Comparison of ENCODE assay signal across 26 mouse cellular contexts in the genomic region with DNA sequence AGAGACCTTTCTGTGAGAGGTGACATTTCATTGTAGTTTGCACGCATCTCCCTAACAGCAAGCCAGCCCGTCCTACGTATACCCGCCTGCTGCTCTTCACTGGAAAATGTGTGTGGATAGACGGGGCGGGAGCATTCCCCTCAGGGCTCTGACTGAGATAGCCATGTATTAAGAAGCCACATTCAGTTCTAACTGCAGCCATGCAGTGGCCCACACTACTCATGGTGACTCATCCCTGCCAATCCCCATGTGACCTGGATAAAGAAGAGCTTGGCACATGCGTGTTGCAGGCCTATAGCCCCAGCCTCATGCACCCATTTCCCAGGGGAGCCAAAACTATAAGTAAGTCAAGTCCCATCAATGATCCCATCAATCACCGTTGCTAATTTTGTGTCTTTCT. TPM values are rescaled to one million over a fixed set of nuclear protein-coding genes. Genes with fewer than 3 reads are reported as not detected.
DNase-seq lines count a peak whose midpoint lies in the region; ATAC-seq lines count a peak whose summit lies in the region.
"Had no signal": no experiment of that assay in that cellular context is flagged by ENCODE, and none has a peak within 500 bp of the region (broad histone marks: within the 10 kb centered on the region; RNA-seq: fewer than 3 reads in every experiment).

No protein-coding gene starts in this region.

- no peak for ATAC-seq in forebrain, embryonic 15.5 days (replicated peaks)
- ATAC-seq in forebrain, embryonic 14.5 days: no peak
- ATAC-seq: CD4-positive, CD25-positive, alpha-beta regulatory T cell, adult 4 months; forebrain, embryonic 13.5 days; hindbrain, postnatal 0 days; intestine, embryonic 15.5 days; midbrain, embryonic 13.5 days had no signal

- DNase-seq in 3134 (ENCODE audit: extremely low read depth, insufficient read length, low spot score): peak; percentile 59
- DNase-seq in 3T3-L1 (ENCODE audit: low read depth, low spot score): peak; percentile 72
- peak; percentile 19 for DNase-seq in R1 (ENCODE audit: low read depth, low spot score)
- peak; percentile 22 for DNase-seq in adrenal gland, postnatal 14 days
- DNase-seq in forebrain, embryonic 14.5 days (ENCODE audit: low spot score): no peak
- DNase-seq in MN1 (ENCODE audit: low spot score): no peak
- no peak for DNase-seq in right cerebral cortex, postnatal 14 days
- DNase-seq: cerebellum, adult 18-20 months; cerebellum, postnatal 25 days; gastrocnemius, adult 2 months; gastrocnemius, postnatal 36 days; heart, adult 18-20 months; heart, postnatal 36 days; kidney, adult 8-10 months; kidney, postnatal 14 days; liver; lung, postnatal 36 days had no signal

- no peaks in the 10 kb centered on the region for H3K27me3 ChIP-seq in forebrain, embryonic 15.5 days
- no peaks in the 10 kb centered on the region for H3K27me3 ChIP-seq in forebrain, embryonic 14.5 days (replicated peaks; ENCODE audit: control insufficient read depth, insufficient read depth, low read length)
- H3K27me3 ChIP-seq: forebrain, embryonic 13.5 days; hindbrain, embryonic 12.5 days; intestine, embryonic 15.5 days; lung, embryonic 15.5 days; midbrain, embryonic 13.5 days had no signal

- H3K27ac ChIP-seq in forebrain, embryonic 15.5 days (replicated peaks): no peak overlapping the region
- H3K27ac ChIP-seq in forebrain, embryonic 14.5 days (ENCODE audit: low read depth, low read length): no peak overlapping the region
- H3K27ac ChIP-seq: forebrain, embryonic 13.5 days; gastrocnemius, adult 2 months; hindbrain, embryonic 12.5 days; hindbrain, postnatal 0 days; intestine, embryonic 15.5 days; lung, embryonic 15.5 days; midbrain, embryonic 13.5 days had no signal

- peaks cover 15% of the 10 kb centered on the region for H3K4me1 ChIP-seq in forebrain, embryonic 15.5 days
- H3K4me1 ChIP-seq in forebrain, embryonic 14.5 days (ENCODE audit: control insufficient read depth, insufficient read depth, low read length): peaks cover 4% of the 10 kb centered on the region; the same call in 1 of the 2 replicates

- no peaks in the 10 kb centered on the region for H3K36me3 ChIP-seq in forebrain, embryonic 15.5 days
- H3K36me3 ChIP-seq in forebrain, embryonic 14.5 days (ENCODE audit: control insufficient read depth, insufficient read depth, low read length): no peaks in the 10 kb centered on the region
- H3K36me3 ChIP-seq: hindbrain, embryonic 12.5 days; intestine, embryonic 15.5 days; lung, embryonic 15.5 days; midbrain, embryonic 13.5 days had no signal

- H3K4me3 ChIP-seq in forebrain, embryonic 15.5 days: no peak overlapping the region
- no peak overlapping the region for H3K4me3 ChIP-seq in forebrain, embryonic 14.5 days (ENCODE audit: low read depth, low read length)
- H3K4me3 ChIP-seq: forebrain, embryonic 13.5 days; gastrocnemius, adult 2 months; hindbrain, embryonic 12.5 days; intestine, embryonic 15.5 days; lung, embryonic 15.5 days; midbrain, embryonic 13.5 days had no signal

- 94% methylated on average over 8 of the region's 8 CpGs for WGBS in forebrain, embryonic 15.5 days
- 95% methylated on average over 8 of the region's 8 CpGs for WGBS in forebrain, embryonic 14.5 days

- H3K9me3 ChIP-seq in forebrain, embryonic 15.5 days: no peaks in the 10 kb centered on the region
- H3K9me3 ChIP-seq in forebrain, embryonic 14.5 days (replicated peaks; ENCODE audit: control insufficient read depth, low read length): no peaks in the 10 kb centered on the region
- H3K9me3 ChIP-seq: forebrain, embryonic 13.5 days; hindbrain, embryonic 12.5 days; intestine, embryonic 15.5 days; lung, embryonic 15.5 days; midbrain, embryonic 13.5 days had no signal

- H3K9ac ChIP-seq in forebrain, embryonic 15.5 days (replicated peaks): no peak overlapping the region
- no peak overlapping the region for H3K9ac ChIP-seq in forebrain, embryonic 14.5 days (ENCODE audit: low read length)
- H3K9ac ChIP-seq: forebrain, embryonic 13.5 days; hindbrain, embryonic 12.5 days; intestine, embryonic 15.5 days; lung, embryonic 15.5 days; midbrain, embryonic 13.5 days had no signal

- H3K4me2 ChIP-seq in forebrain, embryonic 15.5 days (replicated peaks): no peak overlapping the region
- H3K4me2 ChIP-seq in forebrain, embryonic 14.5 days (ENCODE audit: low read length): no peak overlapping the region
- H3K4me2 ChIP-seq: forebrain, embryonic 13.5 days; heart, embryonic 11.5 days; hindbrain, embryonic 12.5 days; intestine, embryonic 15.5 days; lung, embryonic 15.5 days; midbrain, embryonic 13.5 days had no signal

RNA-seq across cellular contexts. Expression of gene Dap, which starts 3.7 kb away (rescaled TPM):
- 66.7 and 81.4 TPM in 2 replicates for total RNA-seq in adrenal gland, postnatal 14 days (2021)
- polyA plus RNA-seq in forebrain, embryonic 15.5 days (2015; fragmentation: Nextera tagmentation; extraction: Ambion mirVana): 18.7 and 19.7 TPM in 2 replicates
- 21.1 and 22.7 TPM in 2 replicates for polyA plus RNA-seq in forebrain, embryonic 14.5 days (2014; fragmentation: Nextera tagmentation; extraction: Ambion mirVana)

Comparison
In these comparisons a context has a peak if more than half of its experiments do, and no peak if none do; other contexts are left out.
1. DNase-seq: peak in 3134 (single experiment), 3T3-L1 (single experiment), R1 (single experiment) and adrenal gland, postnatal 14 days (single experiment); none in forebrain, embryonic 14.5 days (single experiment), MN1 (single experiment) and right cerebral cortex, postnatal 14 days (single experiment).